Mouse (Mus musculus) gonadal fat pad, adult 2 months (tissue): ENCODE data around the gene Fbxl8. TPM values are rescaled to one million over a fixed set of nuclear protein-coding genes. Genes with fewer than 3 reads are reported as not detected.

Source experiments
- DNase-seq: peaks from one replicate; pipeline ENCODE4 v3.0.0-alpha.2; 2012; ENCODE audit warnings: low read depth
- polyA plus RNA-seq: library from polyadenylated mRNA; depleted of rRNA; stranded (reverse); fragments of >200 nt; gene quantifications from 2 replicates; pipeline ENCODE4 v1.2.3, GENCODE M21; 2012

Gene Fbxl8
- polyA plus RNA-seq, 1 experiment = 7.6 TPM

GRCm38 (mm10) chr8:105257318-105258114 is 6.9 kb upstream of the Fbxl8 start:
- no peak for DNase-seq

GRCm38 (mm10) chr8:105258911-105259720 is 5.3 kb upstream of the Fbxl8 start:
- DNase-seq = no peak

GRCm38 (mm10) chr8:105259721-105260320 is 4.6 kb upstream of the Fbxl8 start:
- no peak for DNase-seq

GRCm38 (mm10) chr8:105260371-105261099 is 3.9 kb upstream of the Fbxl8 start:
- no peak for DNase-seq

- no peak for DNase-seq
These were observed 3.0 kb upstream of the Fbxl8 start for GRCm38 (mm10) chr8:105261326-105261980.

GRCm38 (mm10) chr8:105263244-105263912 is 1.1 kb upstream of the Fbxl8 start:
- no peak for DNase-seq

- DNase-seq = no peak
These were observed 680 bp downstream of the Fbxl8 start for GRCm38 (mm10) chr8:105265128-105265527.

- no peak for DNase-seq
These were observed 2.3 kb downstream of the Fbxl8 start for GRCm38 (mm10) chr8:105266775-105267174.

GRCm38 (mm10) chr8:105268342-105269074 is 4.1 kb downstream of the Fbxl8 start:
- DNase-seq = no peak

GRCm38 (mm10) chr8:105269075-105269458 is 4.6 kb downstream of the Fbxl8 start:
- DNase-seq = no peak

GRCm38 (mm10) chr8:105269461-105269947 is 5.1 kb downstream of the Fbxl8 start, which contains the start of gene Hsf4:
TSS of gene Hsf4 (plus strand) at chr8:105269801.
- no peak for DNase-seq

- DNase-seq = no peak
These were observed 5.9 kb downstream of the Fbxl8 start for GRCm38 (mm10) chr8:105270101-105270915.

- no peak for DNase-seq
These were observed 6.4 kb downstream of the Fbxl8 start for GRCm38 (mm10) chr8:105270916-105271186.

- no peak for DNase-seq
These were observed 10.9 kb downstream of the Fbxl8 start for GRCm38 (mm10) chr8:105275387-105275786.

GRCm38 (mm10) chr8:105275840-105276239 is 11.4 kb downstream of the Fbxl8 start, which contains the start of gene Nol3:
TSS of gene Nol3 (plus strand) at chr8:105276140.
- DNase-seq = no peak

- no peak for DNase-seq
These were observed 12.1 kb downstream of the Fbxl8 start for GRCm38 (mm10) chr8:105276292-105277120.

GRCm38 (mm10) chr8:105278911-105279334 is 14.5 kb downstream of the Fbxl8 start:
- no peak for DNase-seq

GRCm38 (mm10) chr8:105280567-105280966 is 16.1 kb downstream of the Fbxl8 start:
- no peak for DNase-seq
